In genomic region chr4:46956966-46957365, GRCm38 (mm10) we compare ENCODE assay signal across 19 mouse cellular contexts. TPM values are rescaled to one million over a fixed set of nuclear protein-coding genes. Genes with fewer than 3 reads are reported as not detected.
"Had no signal": no experiment of that assay in that cellular context is flagged by ENCODE, and none has a peak within 500 bp of the region (broad histone marks: within the 10 kb centered on the region; RNA-seq: fewer than 3 reads in every experiment).

No protein-coding gene starts in this region.

- H3K9me3 ChIP-seq: midbrain, embryonic 10.5 days; midbrain, embryonic 12.5 days; neural tube, embryonic 13.5 days; neural tube, embryonic 15.5 days had no signal

- H3K9ac ChIP-seq: lung, embryonic 14.5 days; midbrain, embryonic 12.5 days; neural tube, embryonic 13.5 days; neural tube, embryonic 15.5 days had no signal

- H3K36me3 ChIP-seq: midbrain, embryonic 10.5 days; midbrain, embryonic 12.5 days; neural tube, embryonic 13.5 days; neural tube, embryonic 15.5 days had no signal

- H3K4me2 ChIP-seq: lung, embryonic 14.5 days; midbrain, embryonic 12.5 days; neural tube, embryonic 13.5 days; neural tube, embryonic 15.5 days had no signal

- ATAC-seq: midbrain, embryonic 16.5 days had no signal

- H3K27me3 ChIP-seq: midbrain, embryonic 12.5 days; neural tube, embryonic 13.5 days; neural tube, embryonic 15.5 days had no signal

- DNase-seq: lung, embryonic 14.5 days; lung, postnatal 10 days; lung, postnatal 4 days; midbrain, embryonic 14.5 days; retina, postnatal 1 day; right cerebral cortex, postnatal 25 days; right cerebral cortex, postnatal 4 days; spleen, adult 18-20 months; thymus, adult 18-20 months; thymus, postnatal 14 days; thymus, postnatal 36 days had no signal

- H3K27ac ChIP-seq: midbrain, embryonic 10.5 days; midbrain, embryonic 12.5 days; neural tube, embryonic 13.5 days; neural tube, embryonic 15.5 days had no signal

- H3K4me1 ChIP-seq: midbrain, embryonic 10.5 days; midbrain, embryonic 12.5 days; neural tube, embryonic 13.5 days had no signal

- H3K4me3 ChIP-seq: midbrain, embryonic 10.5 days; midbrain, embryonic 12.5 days; myocyte; neural tube, embryonic 13.5 days; neural tube, embryonic 15.5 days had no signal

RNA-seq across cellular contexts. Expression of gene Gabbr2, which starts 34.7 kb away (rescaled TPM):
- total RNA-seq: megakaryocyte, adult 5-6 weeks; megakaryocyte-erythroid progenitor cell, adult 5-6 weeks had no signal
- polyA plus RNA-seq: lung, embryonic 14.5 days; myocyte had no signal
